Mouse (Mus musculus) liver, adult 2 months (tissue): ENCODE results near the gene Slc32a1.

Experiments
- CTCF ChIP-seq: fragments of 200-500 bp; IDR thresholded peaks from 2 replicates; pipeline ENCODE4 v1.5.1; 2011; ENCODE audit warnings: low read depth, low read length, control low read depth
- POLR2A ChIP-seq: fragments of 200-500 bp; IDR thresholded peaks from 2 replicates; pipeline ENCODE4 v1.6.1; 2011; ENCODE audit warnings: low read length, control low read depth; ENCODE audit not compliant: insufficient read depth; ENCODE audit errors: extremely low read depth

- TF ChIP-seq POLR2A = no peak
- no peak for TF ChIP-seq CTCF
Measured at GRCm38 (mm10) chr2:158651159-158651908, 40.8 kb downstream of the Slc32a1 start.
